Mouse (Mus musculus): ENCODE measurements around the gene 5031410I06Rik. TPM values are rescaled to one million over a fixed set of nuclear protein-coding genes. Genes with fewer than 3 reads are reported as not detected.
"Not testable (repeated sequence)": the region's sequence is repeated elsewhere in the genome, so short reads cannot be mapped to it uniquely, and the experiment has no call there.

5031410I06Rik gene
- not detected in 2 replicates for polyA plus RNA-seq (2011; ENCODE audit: insufficient read length, low read depth, missing spikeins)

- not testable (repeated sequence) for H3K27ac ChIP-seq (ENCODE audit: insufficient read depth, low read length); H3K4me3 ChIP-seq (ENCODE audit: insufficient read depth, low read length); H3K4me1 ChIP-seq (ENCODE audit: control insufficient read depth, insufficient read depth, low read length)
Observed at GRCm38 (mm10) chr5:26105262-26105661, at the start of gene 5031410I06Rik. 5031410I06Rik (minus strand) TSS chr5:26105362.

- Histone ChIP-seq H3K4me3 (ENCODE audit: insufficient read depth, low read length) (no peak overlapping the region), H3K27ac (ENCODE audit: insufficient read depth, low read length) (no peak overlapping the region), H3K4me1 (ENCODE audit: control insufficient read depth, insufficient read depth, low read length) (no peaks in the 10 kb centered on the region)
- TF ChIP-seq CTCF (IDR thresholded peaks at IDR 0.05; ENCODE audit: borderline replicate concordance, insufficient read depth, low read length) (no peak), POLR2A (IDR thresholded peaks at IDR 0.05; ENCODE audit: low read depth, low read length) (no peak)
Observed at GRCm38 (mm10) chr5:26142891-26143290, 37.7 kb upstream of the 5031410I06Rik start.

GRCm38 (mm10) chr5:26121321-26121720 lies 16.2 kb upstream of the 5031410I06Rik start, which contains the start of gene Gm10220:
Gm10220 (minus strand) TSS chr5:26121421.
- H3K4me3 ChIP-seq (ENCODE audit: insufficient read depth, low read length); H3K27ac ChIP-seq (ENCODE audit: insufficient read depth, low read length); H3K4me1 ChIP-seq (ENCODE audit: control insufficient read depth, insufficient read depth, low read length): not testable (repeated sequence)

GRCm38 (mm10) chr5:26089191-26089590 lies 16.0 kb downstream of the 5031410I06Rik start, which contains the start of gene Gm10471:
Gm10471 (minus strand) TSS chr5:26089291.
- H3K27ac ChIP-seq (ENCODE audit: insufficient read depth, low read length); H3K4me3 ChIP-seq (ENCODE audit: insufficient read depth, low read length); H3K4me1 ChIP-seq (ENCODE audit: control insufficient read depth, insufficient read depth, low read length): not testable (repeated sequence)

DNA sequence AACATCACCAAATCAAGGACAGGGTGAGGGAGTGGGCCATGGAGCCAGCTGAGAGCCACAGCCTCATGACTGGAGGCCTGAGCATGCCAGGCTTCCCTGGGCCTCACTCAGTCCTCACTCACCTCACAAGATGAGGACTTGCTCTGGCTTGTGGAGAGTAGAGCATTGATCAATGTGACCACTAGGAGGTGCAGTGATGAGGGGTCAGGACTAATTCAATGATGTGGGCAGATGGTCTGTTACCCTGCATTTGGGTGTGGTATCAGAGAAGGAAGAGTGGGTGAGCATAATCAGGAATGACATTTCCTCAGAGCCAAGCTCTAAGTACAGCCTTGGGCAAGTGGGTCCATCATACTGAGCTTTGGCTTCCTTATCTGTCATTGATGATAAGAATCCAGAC lies 26.1 kb downstream of the 5031410I06Rik start:
- not testable (repeated sequence) for H3K27ac ChIP-seq (ENCODE audit: insufficient read depth, low read length); H3K4me1 ChIP-seq (ENCODE audit: control insufficient read depth, insufficient read depth, low read length); H3K4me3 ChIP-seq (ENCODE audit: insufficient read depth, low read length)

GRCm38 (mm10) chr5:26070716-26071115 lies 34.4 kb downstream of the 5031410I06Rik start:
- no peak for TF ChIP-seq POLR2A (IDR thresholded peaks at IDR 0.05; ENCODE audit: low read depth, low read length)
- no peak for TF ChIP-seq CTCF (IDR thresholded peaks at IDR 0.05; ENCODE audit: borderline replicate concordance, insufficient read depth, low read length)
- no peaks in the 10 kb centered on the region for H3K4me1 ChIP-seq (ENCODE audit: control insufficient read depth, insufficient read depth, low read length)
- H3K4me3 ChIP-seq (ENCODE audit: insufficient read depth, low read length), result no peak overlapping the region

GRCm38 (mm10) chr5:26058481-26058880 lies 46.7 kb downstream of the 5031410I06Rik start, which contains the start of gene Gm7347:
Gm7347 (minus strand) TSS chr5:26058581.
- H3K27ac ChIP-seq (ENCODE audit: insufficient read depth, low read length); H3K4me3 ChIP-seq (ENCODE audit: insufficient read depth, low read length); H3K4me1 ChIP-seq (ENCODE audit: control insufficient read depth, insufficient read depth, low read length): not testable (repeated sequence)

More at GRCm38 (mm10) chr5:26070716-26071115, 34.4 kb downstream of the 5031410I06Rik start:
- H3K27ac ChIP-seq (ENCODE audit: insufficient read depth, low read length), result no peak overlapping the region

Other genes starting within 250 kb of the 5031410I06Rik start
- not detected in 2 replicates for gene Gm21663, start 163.0 kb downstream of the 5031410I06Rik start, polyA plus RNA-seq (2011; ENCODE audit: insufficient read length, low read depth, missing spikeins)
- gene Gm21671, start 150.9 kb downstream of the 5031410I06Rik start, polyA plus RNA-seq (2011; ENCODE audit: insufficient read length, low read depth, missing spikeins), result not detected in 2 replicates
- not detected in 2 replicates for gene Gm21680, start 132.7 kb downstream of the 5031410I06Rik start, polyA plus RNA-seq (2011; ENCODE audit: insufficient read length, low read depth, missing spikeins)
- gene Gm21698, start 116.7 kb downstream of the 5031410I06Rik start, polyA plus RNA-seq (2011; ENCODE audit: insufficient read length, low read depth, missing spikeins), result not detected in 2 replicates
- not detected in 2 replicates for gene Gm1979, start 100.6 kb downstream of the 5031410I06Rik start, polyA plus RNA-seq (2011; ENCODE audit: insufficient read length, low read depth, missing spikeins)
- gene Gm5862, start 82.4 kb downstream of the 5031410I06Rik start, polyA plus RNA-seq (2011; ENCODE audit: insufficient read length, low read depth, missing spikeins), result not detected in 2 replicates
- gene Speer4a, start 65.8 kb downstream of the 5031410I06Rik start, polyA plus RNA-seq (2011; ENCODE audit: insufficient read length, low read depth, missing spikeins), result not detected in 2 replicates
- gene Gm7347, start 46.8 kb downstream of the 5031410I06Rik start, polyA plus RNA-seq (2011; ENCODE audit: insufficient read length, low read depth, missing spikeins), result not detected in 2 replicates
- not detected in 2 replicates for gene Gm10471, start 16.1 kb downstream of the 5031410I06Rik start, polyA plus RNA-seq (2011; ENCODE audit: insufficient read length, low read depth, missing spikeins)
- not detected in 2 replicates for gene Gm10220, start 16.1 kb upstream of the 5031410I06Rik start, polyA plus RNA-seq (2011; ENCODE audit: insufficient read length, low read depth, missing spikeins)
- 0.17 TPM in 1 of 2 replicates, not detected in the other for gene Gm7361, start 152.3 kb upstream of the 5031410I06Rik start, polyA plus RNA-seq (2011; ENCODE audit: insufficient read length, low read depth, missing spikeins)

All from embryonic fibroblast, embryonic 13.5 days (primary cell).